In genomic region chr14:20695761-20696520, GRCm38 (mm10) we compare ENCODE assay signal across 8 mouse cellular contexts. TPM values are rescaled to one million over a fixed set of nuclear protein-coding genes. Genes with fewer than 3 reads are reported as not detected.
DNase-seq lines count a peak whose midpoint lies in the region; ATAC-seq lines count a peak whose summit lies in the region.

No protein-coding gene starts in this region.

- 14% methylated on average over 27 of the region's 27 CpGs for WGBS in forebrain, embryonic 13.5 days
- WGBS in kidney, embryonic 16.5 days: 9% methylated on average over 27 of the region's 27 CpGs
- 11% methylated on average over 27 of the region's 27 CpGs for WGBS in midbrain, embryonic 16.5 days

- peak; percentile 41 to 61 for DNase-seq in heart, adult 18-20 months
- no peak for DNase-seq in heart, postnatal 25 days (ENCODE audit: low spot score)
- DNase-seq in R1 (ENCODE audit: low read depth, low spot score): peak; percentile 17
- DNase-seq in right cerebral cortex, adult 18-20 months: no peak
- no peak for DNase-seq in thymus, postnatal 25 days

- peaks cover 51% of the 10 kb centered on the region for H3K36me3 ChIP-seq in forebrain, embryonic 13.5 days (ENCODE audit: poor library complexity, severe bottlenecking)
- peaks cover 34% of the 10 kb centered on the region for H3K36me3 ChIP-seq in kidney, embryonic 16.5 days (ENCODE audit: insufficient read depth, low read length)
- peaks cover 15% of the 10 kb centered on the region for H3K36me3 ChIP-seq in midbrain, embryonic 16.5 days (ENCODE audit: control insufficient read depth, insufficient read depth, low read length)

- H3K27me3 ChIP-seq in forebrain, embryonic 13.5 days: no peaks in the 10 kb centered on the region
- no peaks in the 10 kb centered on the region for H3K27me3 ChIP-seq in kidney, embryonic 16.5 days (ENCODE audit: insufficient read depth, low read length)
- no peaks in the 10 kb centered on the region for H3K27me3 ChIP-seq in midbrain, embryonic 16.5 days (ENCODE audit: control insufficient read depth, insufficient read depth, low read depth, low read length)

- intact Hi-C loops in heart, postnatal 25 days (cut with DNase I): loop anchor here (5.0 kb wide), 1 partner anchor 101 kb away; no protein-coding TSS in a partner anchor

- H3K9ac ChIP-seq in forebrain, embryonic 13.5 days: peak overlapping the region; percentile 86
- peak overlapping the region; percentile 93 for H3K9ac ChIP-seq in kidney, embryonic 16.5 days (replicated peaks; ENCODE audit: low read length)
- H3K9ac ChIP-seq in midbrain, embryonic 16.5 days (ENCODE audit: low read depth, low read length): peak overlapping the region; percentile 96

- peak overlapping the region; percentile 94 for H3K27ac ChIP-seq in forebrain, embryonic 13.5 days
- H3K27ac ChIP-seq in kidney, embryonic 16.5 days (ENCODE audit: low read length): peak overlapping the region; percentile 99
- peak overlapping the region; percentile 98 for H3K27ac ChIP-seq in midbrain, embryonic 16.5 days (ENCODE audit: low read length)

- ATAC-seq in forebrain, embryonic 13.5 days: peak; percentile 2; the same call in 1 of the 2 replicates
- ATAC-seq in kidney, embryonic 16.5 days (ENCODE audit: low FRiP score, low TSS enrichment): no peak
- ATAC-seq in midbrain, embryonic 16.5 days: no peak

- H3K4me3 ChIP-seq in forebrain, embryonic 13.5 days: peak overlapping the region; percentile 73
- peak overlapping the region; percentile 86 for H3K4me3 ChIP-seq in kidney, embryonic 16.5 days (ENCODE audit: low read length)
- H3K4me3 ChIP-seq in midbrain, embryonic 16.5 days (ENCODE audit: low read depth, low read length): peak overlapping the region; percentile 77

- H3K9me3 ChIP-seq in forebrain, embryonic 13.5 days (replicated peaks): no peaks in the 10 kb centered on the region
- H3K9me3 ChIP-seq in kidney, embryonic 16.5 days (ENCODE audit: low read length): no peaks in the 10 kb centered on the region
- H3K9me3 ChIP-seq in midbrain, embryonic 16.5 days (replicated peaks; ENCODE audit: control insufficient read depth, low read length, poor library complexity, severe bottlenecking): no peaks in the 10 kb centered on the region

- H3K4me2 ChIP-seq in forebrain, embryonic 13.5 days: peak overlapping the region; percentile 70
- H3K4me2 ChIP-seq in kidney, embryonic 16.5 days (replicated peaks; ENCODE audit: low read depth, low read length): peak overlapping the region; percentile 72
- H3K4me2 ChIP-seq in midbrain, embryonic 16.5 days (ENCODE audit: low read length): peak overlapping the region; percentile 57

- peaks cover 55% of the 10 kb centered on the region for H3K4me1 ChIP-seq in forebrain, embryonic 13.5 days
- peaks cover 47% of the 10 kb centered on the region for H3K4me1 ChIP-seq in kidney, embryonic 16.5 days (ENCODE audit: insufficient read depth, low read length)
- H3K4me1 ChIP-seq in midbrain, embryonic 16.5 days (ENCODE audit: control insufficient read depth, insufficient read depth, low read length): peaks cover 51% of the 10 kb centered on the region

RNA-seq across cellular contexts. Expression of gene Fut11, which starts 1.2 kb away (rescaled TPM):
- 1 to 10 TPM; 4.6 to 6.1 TPM for total RNA-seq in heart, adult 18-20 months (2021)
- total RNA-seq in heart, postnatal 25 days (2021): 1 to 10 TPM; 6.0 to 7.4 TPM
- 18.9 and 19.9 TPM in 2 replicates for polyA plus RNA-seq in forebrain, embryonic 13.5 days (2015; fragmentation: Nextera tagmentation; extraction: Ambion mirVana)
- 28.2 and 28.5 TPM in 2 replicates for polyA plus RNA-seq in kidney, embryonic 16.5 days (2015; fragmentation: Nextera tagmentation; extraction: Ambion mirVana)
- polyA plus RNA-seq in midbrain, embryonic 16.5 days (2015; fragmentation: Nextera tagmentation; extraction: Ambion mirVana): 25.5 and 27.2 TPM in 2 replicates

RNA-seq across cellular contexts. Expression of gene Chchd1, which starts 6.9 kb away (rescaled TPM):
- total RNA-seq in heart, adult 18-20 months (2021): 100 to 1,000 TPM; 108 to 122 TPM
- 100 to 1,000 TPM; 120 to 126 TPM for total RNA-seq in heart, postnatal 25 days (2021)
- polyA plus RNA-seq in forebrain, embryonic 13.5 days (2015; fragmentation: Nextera tagmentation; extraction: Ambion mirVana): 235 and 281 TPM in 2 replicates
- 161 and 171 TPM in 2 replicates for polyA plus RNA-seq in kidney, embryonic 16.5 days (2015; fragmentation: Nextera tagmentation; extraction: Ambion mirVana)
- polyA plus RNA-seq in midbrain, embryonic 16.5 days (2015; fragmentation: Nextera tagmentation; extraction: Ambion mirVana): 166 and 171 TPM in 2 replicates

RNA-seq across cellular contexts. Expression of gene Zswim8, which starts 11.4 kb away (rescaled TPM):
- total RNA-seq in heart, adult 18-20 months (2021): 10 to 100 TPM; 28.5 to 36.0 TPM
- total RNA-seq in heart, postnatal 25 days (2021): 10 to 100 TPM; 46.6 to 47.6 TPM
- polyA plus RNA-seq in forebrain, embryonic 13.5 days (2015; fragmentation: Nextera tagmentation; extraction: Ambion mirVana): 40.8 and 44.2 TPM in 2 replicates
- polyA plus RNA-seq in kidney, embryonic 16.5 days (2015; fragmentation: Nextera tagmentation; extraction: Ambion mirVana): 28.3 and 33.6 TPM in 2 replicates
- polyA plus RNA-seq in midbrain, embryonic 16.5 days (2015; fragmentation: Nextera tagmentation; extraction: Ambion mirVana): 44.9 and 50.3 TPM in 2 replicates

RNA-seq across cellular contexts. Expression of gene Sec24c, which starts 21.8 kb away (rescaled TPM):
- total RNA-seq in heart, adult 18-20 months (2021): 10 to 100 TPM; 95.8 to 97.9 TPM
- total RNA-seq in heart, postnatal 25 days (2021): 100 to 1,000 TPM in 1 of 2 experiments, 10 to 100 TPM in 1; 96.8 to 107 TPM
- 75.9 and 84.7 TPM in 2 replicates for polyA plus RNA-seq in forebrain, embryonic 13.5 days (2015; fragmentation: Nextera tagmentation; extraction: Ambion mirVana)
- polyA plus RNA-seq in kidney, embryonic 16.5 days (2015; fragmentation: Nextera tagmentation; extraction: Ambion mirVana): 113 and 120 TPM in 2 replicates
- polyA plus RNA-seq in midbrain, embryonic 16.5 days (2015; fragmentation: Nextera tagmentation; extraction: Ambion mirVana): 89.9 and 92.9 TPM in 2 replicates

RNA-seq across cellular contexts. Expression of gene Synpo2l, which starts 27.8 kb away (rescaled TPM):
- total RNA-seq in heart, adult 18-20 months (2021): 10 to 100 TPM; 87.3 to 87.9 TPM
- 100 to 1,000 TPM; 128 to 138 TPM for total RNA-seq in heart, postnatal 25 days (2021)
- 0.13 and 0.14 TPM in 2 replicates for polyA plus RNA-seq in forebrain, embryonic 13.5 days (2015; fragmentation: Nextera tagmentation; extraction: Ambion mirVana)
- 0.92 and 1.2 TPM in 2 replicates for polyA plus RNA-seq in kidney, embryonic 16.5 days (2015; fragmentation: Nextera tagmentation; extraction: Ambion mirVana)
- polyA plus RNA-seq in midbrain, embryonic 16.5 days (2015; fragmentation: Nextera tagmentation; extraction: Ambion mirVana): 0.16 and 0.24 TPM in 2 replicates

Comparison
In these comparisons a context has a peak if more than half of its experiments do, and no peak if none do; other contexts are left out.
1. DNase-seq: peak in heart, adult 18-20 months (2 of 2) and R1 (single experiment); none in heart, postnatal 25 days (single experiment), right cerebral cortex, adult 18-20 months (single experiment) and thymus, postnatal 25 days (single experiment).
2. Peak in every context shown above with its lines, with median percentiles within 50 percentile points of each other: H3K27ac ChIP-seq, H3K4me2 ChIP-seq, H3K4me3 ChIP-seq and H3K9ac ChIP-seq.